Mouse (Mus musculus) limb, embryonic 11.5 days (tissue): ENCODE results near the gene Syt2. TPM values are rescaled to one million over a fixed set of nuclear protein-coding genes. Genes with fewer than 3 reads are reported as not detected.
A peak's percentile ranks its signal among the peaks of the same experiment; 100 is the strongest.

Experiments
- ATAC-seq: fragments of 200-750 bp; cut with Nextera tagmentation; 2 replicates; pipeline ENCODE4 v1.8.0; 2017; ENCODE audit warnings: low read depth; ENCODE audit not compliant: insufficient number of reproducible peaks, low FRiP score, low TSS enrichment
- DNase-seq: peaks from one replicate; pipeline ENCODE4 v3.0.0-alpha.2; 2015; ENCODE audit warnings: low spot score
- H3K27ac ChIP-seq: fragments of 300-500 bp; sonication (generic); replicated peaks from 2 replicates; pipeline ENCODE4 v1.5.1; 2014; ENCODE audit warnings: low read depth, mild to moderate bottlenecking, low read length
- H3K27me3 ChIP-seq: fragments of 300-500 bp; sonication (generic); 2 replicates; pipeline ENCODE4 v1.6.1; 2014; ENCODE audit warnings: mild to moderate bottlenecking, low read length, mixed read lengths; ENCODE audit not compliant: control insufficient read depth, insufficient read depth
- H3K36me3 ChIP-seq: fragments of 300-500 bp; sonication (generic); 2 replicates; pipeline ENCODE4 v1.6.1; 2014; ENCODE audit warnings: mild to moderate bottlenecking, low read length, moderate library complexity, mixed read lengths; ENCODE audit not compliant: control insufficient read depth, insufficient read depth
- H3K4me1 ChIP-seq: fragments of 300-500 bp; sonication (generic); 2 replicates; pipeline ENCODE4 v1.6.1; 2014; ENCODE audit warnings: low read length, mixed read lengths; ENCODE audit not compliant: control insufficient read depth, insufficient read depth
- H3K4me2 ChIP-seq: fragments of 300-500 bp; sonication (generic); 2 replicates; pipeline ENCODE4 v1.6.1; 2014; ENCODE audit warnings: low read depth, mild to moderate bottlenecking, moderate library complexity; ENCODE audit not compliant: severe bottlenecking
- H3K4me3 ChIP-seq: fragments of 300-500 bp; sonication (generic); 2 replicates; pipeline ENCODE4 v1.5.1; 2014; ENCODE audit warnings: low read depth, low read length
- H3K9ac ChIP-seq: fragments of 300-500 bp; sonication (generic); 2 replicates; pipeline ENCODE4 v1.6.1; 2014; ENCODE audit warnings: mild to moderate bottlenecking, low read length
- H3K9me3 ChIP-seq: fragments of 300-500 bp; sonication (generic); 2 replicates; pipeline ENCODE4 v1.6.1; 2016; ENCODE audit warnings: low read length; ENCODE audit not compliant: control insufficient read depth
- WGBS: fragments of 180-500 bp; shearing (Covaris S2); extraction: QIAGEN DNeasy Blood & Tissue Kit; methylation state at CpG from one replicate; pipeline ENCODE4 v1.1.7; 2014; 5-methylcytosine and 5-hydroxymethylcytosine counted together
- polyA plus RNA-seq: library from polyadenylated mRNA; unstranded; fragments of >200 nt; fragmentation: Nextera tagmentation; extraction: Ambion mirVana; gene quantifications from 2 replicates; pipeline ENCODE4 v1.2.1, GENCODE M21; 2014

Gene Syt2
- polyA plus RNA-seq = 0.28 and 0.79 TPM in 2 replicates

DNA sequence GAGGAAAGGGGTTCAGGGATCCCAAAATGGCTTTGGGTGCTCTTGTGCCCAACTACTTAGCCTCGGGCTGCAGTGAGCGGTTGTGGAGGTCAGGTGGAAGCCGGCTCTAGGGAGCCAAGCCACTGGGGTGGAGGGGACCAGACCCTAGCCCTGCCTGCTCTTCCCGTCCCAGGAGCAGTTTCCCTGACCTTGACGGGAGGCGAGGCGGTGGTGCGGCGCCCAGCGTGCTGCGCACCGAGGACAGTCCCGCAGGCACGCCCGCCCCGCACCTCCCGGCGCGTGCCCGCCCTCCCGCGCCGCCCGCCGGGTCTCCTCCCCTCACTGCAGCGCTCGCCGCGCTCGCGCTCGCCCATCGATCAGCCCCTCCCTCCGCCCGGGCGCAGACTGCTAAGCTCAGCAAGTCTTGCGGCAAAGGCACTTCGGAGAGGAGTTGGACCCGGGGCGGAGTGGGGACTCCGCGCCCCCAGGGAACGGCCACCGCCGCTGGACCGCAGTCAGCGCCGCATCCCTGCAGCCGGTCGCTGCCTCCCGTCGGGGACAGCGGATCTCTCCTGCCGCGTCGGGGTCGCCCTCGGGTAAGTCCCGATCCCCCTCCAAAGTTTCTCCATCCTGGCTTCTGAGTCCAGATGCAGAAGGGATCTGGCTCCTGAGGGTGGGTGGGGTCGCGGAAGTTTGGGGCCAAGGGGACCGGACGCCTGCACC is at the start of gene Syt2:
Gene Syt2 (plus strand): TSS at position 417 of the 702 bp plus-strand sequence.
- Histone ChIP-seq H3K4me1 (peaks cover 8% of the 10 kb centered on the region; the same call in 1 of the 2 replicates), H3K36me3 (no peaks in the 10 kb centered on the region), H3K27ac (no peak within 1 kb of the TSS), H3K27me3 (peaks cover 53% of the 10 kb centered on the region), H3K9me3 (no peaks in the 10 kb centered on the region), H3K9ac (peak within 1 kb of the TSS; percentile 43; the same call in 1 of the 2 replicates), H3K4me3 (peak within 1 kb of the TSS; percentile 39), H3K4me2 (peak within 1 kb of the TSS; percentile 79)
- ATAC-seq (no peak), DNase-seq (peak; percentile 72)
- under 1% methylated on average over 52 of the region's 63 CpGs for WGBS

DNA sequence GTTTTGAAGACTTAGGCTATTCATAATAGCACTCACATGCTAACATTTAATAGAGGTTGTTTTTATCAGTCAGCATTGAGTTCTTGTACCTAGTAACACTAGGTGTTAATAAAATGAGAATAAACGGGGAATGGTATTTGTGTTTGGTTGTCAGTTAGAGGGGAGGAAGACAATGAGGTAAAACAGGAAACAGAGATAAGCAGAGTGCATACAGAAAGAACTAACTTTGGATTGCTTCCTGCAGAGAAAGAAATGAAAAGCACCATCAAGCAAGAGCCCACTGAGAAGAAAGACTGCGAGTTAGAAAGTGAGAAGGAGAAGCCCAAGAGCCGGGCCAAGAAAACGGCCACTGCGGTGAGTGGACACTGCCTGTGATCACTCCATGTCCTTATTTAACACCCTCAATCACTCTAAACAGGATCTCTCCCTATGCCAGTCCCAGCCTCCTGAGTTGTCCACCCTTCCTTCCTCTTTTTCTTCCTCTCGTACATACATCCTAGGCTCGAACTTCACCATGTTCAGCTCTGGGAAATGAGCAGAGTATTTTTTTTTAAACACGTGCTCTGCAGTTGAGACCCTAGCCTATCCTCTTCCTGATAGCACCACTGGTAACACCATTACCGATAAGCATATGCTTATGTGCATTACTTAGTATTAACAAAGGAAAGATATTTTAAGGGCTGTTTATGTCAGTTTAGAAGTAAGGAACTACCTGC is 49.0 kb upstream of the Syt2 start:
- DNase-seq = no peak
- Histone ChIP-seq H3K9me3 (no peaks in the 10 kb centered on the region), H3K4me1 (no peaks in the 10 kb centered on the region), H3K4me2 (no peak overlapping the region), H3K27me3 (no peaks in the 10 kb centered on the region), H3K9ac (no peak overlapping the region), H3K4me3 (no peak overlapping the region), H3K27ac (no peak overlapping the region), H3K36me3 (peaks cover 21% of the 10 kb centered on the region)
- no peak for ATAC-seq
- 88% methylated on average over 9 of the region's 9 CpGs for WGBS

DNA sequence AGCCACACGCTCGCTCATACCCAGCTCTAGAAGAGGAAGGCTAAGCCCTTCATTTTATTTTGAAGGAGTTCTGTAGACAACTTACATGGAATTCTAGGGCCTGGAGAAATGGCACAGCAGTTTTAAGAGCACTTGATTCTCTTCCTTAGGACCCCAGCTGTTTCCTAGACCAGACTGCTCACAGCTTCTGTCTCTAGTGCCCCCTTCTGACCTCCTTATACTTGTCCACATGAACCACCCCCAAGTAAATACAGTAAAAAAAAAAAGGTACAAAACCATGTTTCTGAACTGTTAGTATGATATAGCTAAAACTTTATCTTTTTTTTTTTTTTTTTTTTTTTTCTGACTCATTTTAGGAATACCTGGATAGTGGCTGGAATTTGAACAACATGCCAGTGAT is 42.4 kb upstream of the Syt2 start:
- WGBS = 95% methylated on average over 2 of the region's 2 CpGs
- no peak overlapping the region for H3K27ac ChIP-seq
- ATAC-seq = no peak

DNA sequence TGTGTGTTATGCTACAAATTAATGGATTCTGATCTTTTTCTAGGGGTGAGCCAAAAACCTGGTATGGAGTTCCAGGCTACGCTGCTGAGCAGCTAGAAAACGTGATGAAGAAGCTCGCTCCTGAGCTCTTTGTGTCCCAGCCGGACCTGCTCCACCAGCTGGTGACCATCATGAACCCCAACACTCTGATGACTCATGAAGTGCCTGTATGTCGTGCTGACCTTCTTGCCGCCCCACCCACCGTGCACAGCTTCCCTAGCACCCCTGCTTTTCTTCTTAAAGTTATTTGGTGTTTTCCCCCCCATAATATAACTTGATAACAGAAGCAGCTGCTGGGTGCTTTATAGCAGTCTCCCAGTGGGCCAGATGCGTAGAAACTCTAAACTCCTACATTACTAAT is 40.8 kb upstream of the Syt2 start:
- 92% methylated on average over 8 of the region's 8 CpGs for WGBS
- Histone ChIP-seq H3K9me3 (no peaks in the 10 kb centered on the region), H3K36me3 (peaks cover 13% of the 10 kb centered on the region; the same call in 1 of the 2 replicates), H3K9ac (no peak overlapping the region), H3K4me2 (no peak overlapping the region), H3K4me1 (no peaks in the 10 kb centered on the region), H3K27me3 (no peaks in the 10 kb centered on the region), H3K27ac (no peak overlapping the region), H3K4me3 (no peak overlapping the region)
- DNase-seq (no peak), ATAC-seq (no peak)

More for the DNA sequence above, 42.4 kb upstream of the Syt2 start:
- H3K4me1 ChIP-seq = no peaks in the 10 kb centered on the region
- no peak overlapping the region for H3K4me2 ChIP-seq
- DNase-seq = no peak
- H3K27me3 ChIP-seq = no peaks in the 10 kb centered on the region
- peaks cover 13% of the 10 kb centered on the region; the same call in 1 of the 2 replicates for H3K36me3 ChIP-seq
- no peaks in the 10 kb centered on the region for H3K9me3 ChIP-seq
- no peak overlapping the region for H3K9ac ChIP-seq
- no peak overlapping the region for H3K4me3 ChIP-seq

DNA sequence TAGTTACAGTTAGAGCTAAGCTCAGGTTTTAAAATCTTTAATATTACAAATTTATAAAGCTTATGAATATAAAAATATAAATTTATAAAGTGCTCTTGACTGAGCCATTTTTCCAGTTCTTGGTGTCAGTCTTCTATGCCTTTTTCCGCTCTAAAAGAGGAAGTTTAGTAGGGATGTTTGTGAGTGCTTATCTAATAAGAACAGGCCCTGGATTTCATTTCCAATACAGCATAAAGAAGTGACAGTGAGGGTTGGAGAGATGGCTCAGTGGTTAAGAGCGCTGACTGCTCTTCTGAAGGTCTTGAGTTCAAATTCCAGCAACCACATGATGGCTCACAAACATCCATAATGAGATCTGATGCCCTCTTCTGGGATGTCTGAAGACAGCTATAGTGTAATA is 40.1 kb upstream of the Syt2 start:
- 95% methylated on average over 2 of the region's 2 CpGs for WGBS
- DNase-seq = no peak
- H3K27me3 ChIP-seq = no peaks in the 10 kb centered on the region
- ATAC-seq = no peak
- H3K36me3 ChIP-seq = peaks cover 13% of the 10 kb centered on the region; the same call in 1 of the 2 replicates
- H3K4me3 ChIP-seq = no peak overlapping the region
- no peak overlapping the region for H3K4me2 ChIP-seq
- H3K9me3 ChIP-seq = no peaks in the 10 kb centered on the region
- H3K27ac ChIP-seq = no peak overlapping the region
- H3K4me1 ChIP-seq = no peaks in the 10 kb centered on the region
- H3K9ac ChIP-seq = no peak overlapping the region

DNA sequence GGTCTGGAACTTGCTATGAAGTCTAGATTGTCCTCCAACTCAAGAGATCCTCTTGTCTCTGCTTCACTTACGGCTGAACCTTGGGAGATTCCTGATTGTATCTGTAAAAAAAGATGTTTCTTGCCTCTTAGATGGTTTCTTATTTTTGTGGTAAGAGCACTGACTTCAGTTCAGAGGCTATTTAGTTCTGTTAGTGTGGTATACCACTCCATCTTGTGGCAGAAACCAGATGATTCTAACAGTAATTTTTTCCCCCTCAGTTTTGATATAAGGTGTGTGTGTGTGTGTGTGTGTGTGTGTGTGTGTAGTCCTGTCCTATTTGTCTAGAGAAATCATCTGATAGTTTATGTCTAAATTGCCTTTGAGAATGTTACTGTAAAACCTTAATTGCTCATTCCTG is 39.2 kb upstream of the Syt2 start:
- 95% methylated on average over 1 of the region's 1 CpGs for WGBS
- DNase-seq (no peak), ATAC-seq (no peak)
- H3K36me3 ChIP-seq = peaks cover 11% of the 10 kb centered on the region; the same call in 1 of the 2 replicates
- no peak overlapping the region for H3K4me2 ChIP-seq
- no peaks in the 10 kb centered on the region for H3K9me3 ChIP-seq
- H3K4me1 ChIP-seq = no peaks in the 10 kb centered on the region
- no peak overlapping the region for H3K9ac ChIP-seq
- no peak overlapping the region for H3K27ac ChIP-seq
- no peaks in the 10 kb centered on the region for H3K27me3 ChIP-seq
- H3K4me3 ChIP-seq = no peak overlapping the region

DNA sequence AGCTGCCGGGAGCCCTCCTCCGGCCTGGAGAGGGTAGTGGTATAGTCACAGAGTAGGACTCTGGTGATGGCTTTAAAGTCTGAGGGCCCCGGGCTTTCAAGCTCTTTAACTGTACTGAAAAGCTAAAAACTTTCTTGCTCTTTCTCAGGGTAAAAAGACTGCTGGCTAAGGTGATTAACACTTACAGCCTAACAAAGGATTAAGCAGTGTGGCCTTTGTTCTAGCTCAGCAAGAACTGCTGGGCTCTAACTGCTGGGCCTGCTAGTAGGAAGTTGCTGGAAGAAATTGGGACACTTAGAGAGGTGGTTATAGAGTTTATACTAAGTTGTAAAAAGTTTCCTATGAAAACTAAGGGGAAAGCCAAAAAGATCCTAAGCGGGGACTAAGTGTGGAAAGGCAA is 37.3 kb upstream of the Syt2 start:
- Histone ChIP-seq H3K27me3 (no peaks in the 10 kb centered on the region), H3K4me1 (no peaks in the 10 kb centered on the region), H3K36me3 (peaks cover 20% of the 10 kb centered on the region), H3K27ac (no peak overlapping the region), H3K9me3 (no peaks in the 10 kb centered on the region), H3K9ac (no peak overlapping the region), H3K4me2 (no peak overlapping the region), H3K4me3 (no peak overlapping the region)
- no peak for ATAC-seq
- DNase-seq = no peak
- WGBS = 40% methylated on average over 4 of the region's 4 CpGs

DNA sequence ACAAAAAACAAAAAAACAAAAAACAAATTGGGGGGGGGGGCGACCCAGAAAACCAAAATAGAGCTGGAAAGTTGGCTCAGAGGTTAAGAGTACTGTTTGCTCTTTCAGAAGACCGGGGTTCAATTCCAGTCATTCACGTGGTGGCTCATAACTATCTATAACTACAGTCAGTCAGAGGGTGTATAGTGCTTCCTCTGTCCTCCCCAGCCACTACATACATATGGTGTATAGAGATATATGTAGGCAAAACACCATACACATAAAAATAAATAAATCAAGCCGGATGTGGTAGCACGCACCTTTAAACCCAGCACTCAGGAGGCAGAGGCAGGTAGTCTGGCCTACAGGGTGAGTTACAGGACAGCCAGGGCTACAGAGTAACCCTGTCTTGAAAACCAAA is 31.9 kb upstream of the Syt2 start:
- WGBS = 93% methylated on average over 5 of the region's 5 CpGs

More for the DNA sequence above, 31.9 kb upstream of the Syt2 start:
- no peaks in the 10 kb centered on the region for H3K9me3 ChIP-seq
- no peaks in the 10 kb centered on the region for H3K4me1 ChIP-seq
- ATAC-seq (no peak), DNase-seq (no peak)
- no peak overlapping the region for H3K9ac ChIP-seq
- no peak overlapping the region for H3K4me3 ChIP-seq
- no peak overlapping the region for H3K4me2 ChIP-seq
- H3K27ac ChIP-seq = no peak overlapping the region
- peaks cover 26% of the 10 kb centered on the region for H3K36me3 ChIP-seq
- no peaks in the 10 kb centered on the region for H3K27me3 ChIP-seq
